Mouse (Mus musculus) limb, embryonic 10.5 days (tissue): ENCODE results near the gene Mrpl20. TPM values are rescaled to one million over a fixed set of nuclear protein-coding genes. Genes with fewer than 3 reads are reported as not detected.

Experiments used
- DNase-seq: peaks from one replicate; pipeline ENCODE4 v3.0.0-alpha.2; 2017; ENCODE audit warnings: low spot score
- H3K27ac ChIP-seq: fragments of 300-500 bp; sonication (generic); 2 replicates; pipeline ENCODE4 v1.5.1; 2016; ENCODE audit warnings: mild to moderate bottlenecking
- H3K27me3 ChIP-seq: fragments of 300-500 bp; sonication (generic); 2 replicates; pipeline ENCODE4 v1.6.1; 2016; ENCODE audit warnings: low read depth, mild to moderate bottlenecking; ENCODE audit not compliant: poor library complexity, severe bottlenecking
- H3K36me3 ChIP-seq: fragments of 300-500 bp; sonication (generic); 2 replicates; pipeline ENCODE4 v1.6.1; 2016; ENCODE audit warnings: mild to moderate bottlenecking, moderate library complexity
- H3K4me1 ChIP-seq: fragments of 300-500 bp; sonication (generic); 2 replicates; pipeline ENCODE4 v1.6.1; 2016
- H3K4me3 ChIP-seq: fragments of 300-500 bp; sonication (generic); 2 replicates; pipeline ENCODE4 v1.5.1; 2016; ENCODE audit warnings: mild to moderate bottlenecking, moderate library complexity
- H3K9me3 ChIP-seq: fragments of 300-500 bp; sonication (generic); replicated peaks from 2 replicates; pipeline ENCODE4 v1.6.1; 2016; ENCODE audit warnings: mild to moderate bottlenecking
- WGBS: fragments of 180-500 bp; shearing (Covaris S2); methylation state at CpG from one replicate; pipeline ENCODE4 v1.1.7; 2016; 5-methylcytosine and 5-hydroxymethylcytosine counted together
- polyA plus RNA-seq: library from polyadenylated mRNA; unstranded; fragments of >200 nt; fragmentation: Nextera tagmentation; extraction: Ambion mirVana; gene quantifications from 2 replicates; pipeline ENCODE4 v1.2.1, GENCODE M21; 2016

Gene Mrpl20
- polyA plus RNA-seq, 1 experiment from 2014 or later, result 246 TPM

DNA sequence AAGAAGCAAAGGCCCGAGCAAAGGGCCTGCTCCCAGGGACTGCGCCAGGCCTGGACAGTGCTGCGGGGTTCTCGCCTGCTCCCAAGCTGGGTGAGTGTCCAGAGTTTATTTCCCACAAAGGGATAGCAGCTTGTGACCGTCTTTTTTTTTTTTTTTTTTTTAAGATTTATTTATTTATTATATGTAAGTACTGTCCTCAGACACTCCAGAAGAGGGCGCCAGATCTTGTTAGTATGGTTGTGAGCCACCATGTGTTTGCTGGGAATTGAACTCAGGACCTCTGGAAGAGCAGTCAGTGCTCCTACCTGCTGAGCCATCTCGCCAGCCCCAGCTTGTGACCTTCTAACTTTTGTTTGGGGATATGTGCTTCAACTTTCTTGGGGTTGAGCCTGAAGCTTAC lies 18.3 kb downstream of the Mrpl20 start:
- H3K9me3 ChIP-seq, result no peaks in the 10 kb centered on the region
- peaks cover 100% of the 10 kb centered on the region for H3K36me3 ChIP-seq
- DNase-seq, result no peak
- H3K27me3 ChIP-seq, result no peaks in the 10 kb centered on the region
- no peak overlapping the region for H3K4me3 ChIP-seq
- no peaks in the 10 kb centered on the region for H3K4me1 ChIP-seq
- H3K27ac ChIP-seq, result no peak overlapping the region
- WGBS, result 82% methylated on average over 7 of the region's 7 CpGs

- H3K27ac ChIP-seq, result no peak overlapping the region
- H3K9me3 ChIP-seq, result no peaks in the 10 kb centered on the region
- WGBS, result 95% methylated on average over 16 of the region's 16 CpGs
- peaks cover 100% of the 10 kb centered on the region for H3K36me3 ChIP-seq
- no peak for DNase-seq
- no peak overlapping the region for H3K4me3 ChIP-seq
- no peaks in the 10 kb centered on the region for H3K4me1 ChIP-seq
- no peaks in the 10 kb centered on the region for H3K27me3 ChIP-seq
Observed at GRCm38 (mm10) chr4:155823443-155823842, 20.8 kb downstream of the Mrpl20 start.

DNA sequence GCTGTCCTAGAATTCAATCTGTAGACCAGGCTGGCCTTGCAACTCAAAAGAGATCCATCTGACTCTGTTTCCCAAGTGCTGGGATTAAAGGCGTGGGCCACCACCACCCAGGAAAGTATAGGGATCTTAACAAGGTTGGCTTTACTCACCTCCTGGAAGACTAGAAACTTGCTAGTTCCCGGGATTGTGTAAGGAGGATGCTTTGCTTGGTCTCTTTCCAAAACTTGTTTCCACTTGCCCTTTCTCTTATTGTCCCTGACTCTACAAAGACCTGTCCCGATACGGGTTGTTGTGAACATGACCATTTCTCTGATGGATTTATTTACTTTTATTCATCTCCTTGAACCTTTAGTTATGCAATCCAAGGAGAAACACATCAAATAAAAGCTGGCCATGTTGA lies 27.2 kb downstream of the Mrpl20 start:
- Histone ChIP-seq H3K36me3 (peaks cover 58% of the 10 kb centered on the region), H3K27me3 (no peaks in the 10 kb centered on the region), H3K4me1 (peaks cover 28% of the 10 kb centered on the region), H3K27ac (no peak overlapping the region), H3K4me3 (no peak overlapping the region), H3K9me3 (no peaks in the 10 kb centered on the region)
- WGBS, result 95% methylated on average over 4 of the region's 4 CpGs
- DNase-seq, result no peak

DNA sequence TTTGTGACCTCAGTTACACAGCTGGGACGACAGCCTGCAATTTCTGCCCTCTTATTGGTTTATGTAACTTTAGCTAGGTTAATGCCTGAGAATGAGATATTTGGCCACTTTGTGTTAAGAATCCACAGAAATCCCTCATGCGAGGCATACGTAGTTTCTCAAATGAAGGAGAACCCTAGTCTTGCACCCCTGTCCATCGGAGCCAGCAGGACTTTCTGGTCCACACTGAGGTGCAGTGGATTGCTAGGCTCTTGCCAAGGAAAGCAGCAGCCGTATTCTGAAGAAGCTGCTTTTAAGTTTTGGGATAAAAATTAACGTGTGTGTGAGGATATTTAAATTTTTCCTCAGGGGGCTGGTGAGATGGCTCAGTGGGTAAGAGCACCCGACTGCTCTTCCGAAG lies 27.9 kb downstream of the Mrpl20 start:
- Histone ChIP-seq H3K36me3 (peaks cover 53% of the 10 kb centered on the region), H3K4me3 (peak overlapping the region; percentile 81), H3K27me3 (no peaks in the 10 kb centered on the region), H3K9me3 (no peaks in the 10 kb centered on the region), H3K4me1 (peaks cover 28% of the 10 kb centered on the region), H3K27ac (no peak overlapping the region)
- DNase-seq, result no peak
- WGBS, result 57% methylated on average over 8 of the region's 8 CpGs

GRCm38 (mm10) chr4:155831205-155831766 lies 28.6 kb downstream of the Mrpl20 start, which contains the start of gene Aurkaip1:
TSS of gene Aurkaip1 (plus strand) at chr4:155831272.
- Histone ChIP-seq H3K27me3 (no peaks in the 10 kb centered on the region), H3K36me3 (peaks cover 46% of the 10 kb centered on the region), H3K4me3 (peak within 1 kb of the TSS; percentile 81), H3K9me3 (no peaks in the 10 kb centered on the region), H3K27ac (peak within 1 kb of the TSS; percentile 85), H3K4me1 (peaks cover 28% of the 10 kb centered on the region)
- peak; percentile 98 for DNase-seq
- WGBS, result 0% methylated on average over 49 of the region's 49 CpGs

- H3K4me3 ChIP-seq, result peak overlapping the region; percentile 81
- H3K36me3 ChIP-seq, result peaks cover 41% of the 10 kb centered on the region
- peaks cover 28% of the 10 kb centered on the region for H3K4me1 ChIP-seq
- DNase-seq, result no peak
- WGBS, result under 1% methylated on average over 25 of the region's 25 CpGs
- H3K9me3 ChIP-seq, result no peaks in the 10 kb centered on the region
- H3K27ac ChIP-seq, result peak overlapping the region; percentile 85
- H3K27me3 ChIP-seq, result no peaks in the 10 kb centered on the region
Observed at GRCm38 (mm10) chr4:155831831-155832230, 29.2 kb downstream of the Mrpl20 start.

DNA sequence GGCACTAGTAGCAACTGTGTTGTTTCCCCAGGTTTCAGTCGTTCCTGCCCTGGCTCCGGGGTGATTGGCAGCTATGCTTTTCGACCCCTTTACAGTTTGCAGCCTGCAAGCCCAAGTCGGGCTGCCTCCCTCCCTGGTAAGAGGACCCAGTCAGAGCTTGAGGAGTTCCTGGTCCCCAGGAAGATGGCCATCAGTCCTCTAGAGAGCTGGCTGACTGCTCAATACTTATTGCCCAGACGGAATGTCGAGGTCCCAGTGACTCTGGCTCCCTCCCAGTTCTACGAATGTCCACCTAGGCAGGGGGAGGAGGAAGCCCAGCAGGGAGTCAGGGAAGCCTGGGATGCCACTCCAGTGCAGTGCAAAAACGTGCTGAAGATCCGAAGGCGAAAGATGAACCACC lies 29.6 kb downstream of the Mrpl20 start:
- Histone ChIP-seq H3K9me3 (no peaks in the 10 kb centered on the region), H3K36me3 (peaks cover 36% of the 10 kb centered on the region), H3K4me3 (peak overlapping the region; percentile 81), H3K27ac (peak overlapping the region; percentile 85), H3K27me3 (no peaks in the 10 kb centered on the region), H3K4me1 (peaks cover 28% of the 10 kb centered on the region)
- WGBS, result 56% methylated on average over 10 of the region's 10 CpGs
- DNase-seq, result no peak

- H3K36me3 ChIP-seq, result peaks cover 27% of the 10 kb centered on the region
- 91% methylated on average over 4 of the region's 4 CpGs for WGBS
- no peak overlapping the region for H3K27ac ChIP-seq
- no peaks in the 10 kb centered on the region for H3K9me3 ChIP-seq
- H3K27me3 ChIP-seq, result no peaks in the 10 kb centered on the region
- H3K4me3 ChIP-seq, result peak overlapping the region; percentile 81; the same call in 1 of the 2 replicates
- no peak for DNase-seq
- peaks cover 34% of the 10 kb centered on the region for H3K4me1 ChIP-seq
Observed at GRCm38 (mm10) chr4:155833234-155833633, 30.6 kb downstream of the Mrpl20 start.

- DNase-seq, result peak; percentile 69
- peaks cover 23% of the 10 kb centered on the region for H3K36me3 ChIP-seq
- peaks cover 38% of the 10 kb centered on the region for H3K4me1 ChIP-seq
- no peak overlapping the region for H3K27ac ChIP-seq
- 39% methylated on average over 2 of the region's 2 CpGs for WGBS
- no peaks in the 10 kb centered on the region for H3K9me3 ChIP-seq
- no peaks in the 10 kb centered on the region for H3K27me3 ChIP-seq
- peak overlapping the region; percentile 14; the same call in 1 of the 2 replicates for H3K4me3 ChIP-seq
Observed at GRCm38 (mm10) chr4:155833836-155834235, 31.2 kb downstream of the Mrpl20 start.

GRCm38 (mm10) chr4:155837404-155838010 lies 34.8 kb downstream of the Mrpl20 start:
- no peak for DNase-seq
- 81% methylated on average over 11 of the region's 11 CpGs for WGBS
- Histone ChIP-seq H3K27ac (0 out of 2 replicates have a peak overlapping the region, but pooled peaks have one; percentile 2), H3K27me3 (peaks cover 14% of the 10 kb centered on the region), H3K9me3 (no peaks in the 10 kb centered on the region), H3K4me1 (peaks cover 57% of the 10 kb centered on the region), H3K36me3 (peaks cover 31% of the 10 kb centered on the region), H3K4me3 (no peak overlapping the region)

- H3K4me1 ChIP-seq, result peaks cover 47% of the 10 kb centered on the region
- H3K9me3 ChIP-seq, result no peaks in the 10 kb centered on the region
- peak overlapping the region; percentile 83 for H3K27ac ChIP-seq
- peaks cover 17% of the 10 kb centered on the region for H3K27me3 ChIP-seq
- H3K36me3 ChIP-seq, result peaks cover 31% of the 10 kb centered on the region
- H3K4me3 ChIP-seq, result peak overlapping the region; percentile 61
- no peak for DNase-seq
- WGBS, result 55% methylated on average over 8 of the region's 8 CpGs
Observed at GRCm38 (mm10) chr4:155838187-155839153, 35.8 kb downstream of the Mrpl20 start.

GRCm38 (mm10) chr4:155839483-155839910 lies 36.8 kb downstream of the Mrpl20 start, which contains the start of gene Mxra8:
TSS of gene Mxra8 (plus strand) at chr4:155839680.
- 2% methylated on average over 16 of the region's 16 CpGs for WGBS
- peaks cover 17% of the 10 kb centered on the region for H3K27me3 ChIP-seq
- peaks cover 40% of the 10 kb centered on the region for H3K4me1 ChIP-seq
- peaks cover 32% of the 10 kb centered on the region for H3K36me3 ChIP-seq
- H3K27ac ChIP-seq, result peak within 1 kb of the TSS; percentile 83
- no peaks in the 10 kb centered on the region for H3K9me3 ChIP-seq
- peak; percentile 86 for DNase-seq
- peak within 1 kb of the TSS; percentile 61 for H3K4me3 ChIP-seq
